Mouse (Mus musculus) C2C12 (cell line): ENCODE results near the gene Tnk1.

Experiments
- CTCF ChIP-seq: IDR thresholded peaks from one replicate; pipeline ENCODE4 v1.5.1; 2011; ENCODE audit not compliant: control insufficient read depth, insufficient read depth, insufficient read length
- FOSL1 ChIP-seq: IDR thresholded peaks from one replicate; pipeline ENCODE4 v1.8.0; 2011; ENCODE audit warnings: mild to moderate bottlenecking, low read length; ENCODE audit not compliant: poor library complexity, insufficient read depth, severe bottlenecking
- MAX ChIP-seq: IDR thresholded peaks from one replicate; pipeline ENCODE4 v1.6.1; 2011; ENCODE audit warnings: mild to moderate bottlenecking, control low read depth
- MYOD1 ChIP-seq: IDR thresholded peaks from one replicate; pipeline ENCODE4 v1.6.1; 2011; ENCODE audit warnings: low read depth; ENCODE audit not compliant: control insufficient read depth, insufficient read length
- MYOG ChIP-seq: IDR thresholded peaks from one replicate; pipeline ENCODE4 v1.6.1; 2011; ENCODE audit not compliant: control insufficient read depth, insufficient read length; ENCODE audit errors: extremely low read depth
- USF1 ChIP-seq: IDR thresholded peaks from one replicate; pipeline ENCODE4 v1.6.1; 2011; ENCODE audit warnings: low read depth, mild to moderate bottlenecking, control low read depth, moderate library complexity

- no peak for TF ChIP-seq CTCF
- TF ChIP-seq FOSL1: no peak
- no peak for TF ChIP-seq MYOD1
- TF ChIP-seq USF1: no peak
- no peak for TF ChIP-seq MAX
- no peak for TF ChIP-seq MYOG
Observed at GRCm38 (mm10) chr11:69877878-69878277, 19.3 kb upstream of the Tnk1 start, which contains the start of gene Tmem95.
